Mouse (Mus musculus): ENCODE results near the gene Slc33a1. TPM values are rescaled to one million over a fixed set of nuclear protein-coding genes. Genes with fewer than 3 reads are reported as not detected.

Slc33a1 gene
- 11.8 and 12.3 TPM in 2 replicates for polyA plus RNA-seq (2016; fragmentation: Nextera tagmentation; extraction: Ambion mirVana)

DNA sequence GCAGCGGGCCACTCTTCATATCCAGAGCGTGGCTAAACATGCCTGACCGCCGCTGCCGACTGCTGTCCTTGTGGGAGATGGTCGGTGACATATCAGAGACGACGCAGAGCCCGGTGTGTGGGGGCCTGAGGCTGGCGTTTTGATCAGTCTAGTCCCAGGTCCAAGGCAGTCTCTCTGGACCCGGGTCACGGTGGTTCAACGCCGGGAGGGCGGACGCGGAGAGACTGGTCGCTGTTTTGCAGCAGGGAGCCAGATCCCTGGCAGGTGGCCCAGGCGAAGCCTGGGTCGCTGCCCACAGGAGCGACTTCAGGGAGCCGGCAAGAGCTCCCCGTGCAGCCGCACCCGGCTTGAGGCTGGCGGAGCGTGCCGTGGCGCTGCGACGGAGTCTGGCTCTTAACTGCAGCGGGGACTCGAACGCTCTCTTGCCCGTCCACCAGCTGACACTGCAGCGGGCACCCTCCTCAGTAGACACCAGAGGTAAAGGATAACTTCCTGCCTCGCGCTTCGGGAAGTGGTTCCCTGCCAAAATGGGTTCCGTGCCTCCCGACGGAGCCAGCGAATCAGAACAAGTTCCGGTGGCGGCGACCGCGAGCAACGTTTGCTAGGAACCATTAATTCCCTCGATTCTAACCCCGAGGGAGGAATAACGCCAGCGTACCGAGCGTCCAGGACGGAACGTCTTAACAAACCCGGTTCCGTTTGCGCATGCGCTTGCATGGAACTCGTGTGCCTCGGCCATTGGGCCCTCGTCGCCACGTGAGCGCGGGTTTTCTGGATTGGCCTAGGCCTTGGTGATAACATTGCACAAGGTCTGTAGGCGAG is at the start of gene Slc33a1:
Gene Slc33a1, minus strand, starts transcription at position 669 of the 822 bp plus-strand sequence.
- WGBS: under 1% methylated on average over 69 of the region's 69 CpGs
- Histone ChIP-seq H3K36me3 (no peaks in the 10 kb centered on the region), H3K9me3 (replicated peaks) (no peaks in the 10 kb centered on the region)

DNA sequence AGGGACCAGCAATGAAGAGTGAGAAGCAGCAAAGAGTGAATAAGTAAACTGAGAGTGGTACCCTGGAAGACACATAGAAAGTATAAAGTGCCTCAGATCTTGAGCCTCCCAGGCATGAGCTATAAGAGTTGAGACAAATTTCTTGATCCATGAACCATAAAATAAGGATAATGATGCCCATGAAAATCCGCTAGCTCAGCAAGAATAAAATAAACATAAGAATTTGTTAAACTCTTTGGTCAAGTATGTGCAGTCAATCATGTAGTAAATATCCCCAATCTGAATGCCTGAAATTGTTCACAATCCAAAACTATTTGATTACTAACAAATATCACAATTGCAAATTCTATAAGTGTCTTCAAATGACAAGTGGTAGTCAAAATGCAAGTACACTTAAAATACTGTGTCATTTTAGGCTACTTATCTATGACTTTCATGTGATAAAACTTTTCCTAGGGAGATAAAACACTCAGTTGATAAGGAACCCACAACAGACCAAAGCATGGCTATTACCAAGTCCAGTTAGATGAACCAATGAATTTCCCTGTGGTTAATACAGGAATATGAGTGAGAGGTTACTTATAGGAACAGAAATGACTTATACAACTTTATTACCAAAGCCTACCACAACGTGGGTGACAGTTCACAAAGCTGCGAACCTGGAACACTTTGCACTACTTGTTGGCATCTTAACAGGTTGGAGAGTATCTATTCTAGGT is 24.3 kb upstream of the Slc33a1 start:
- no peak for DNase-seq (ENCODE audit: low spot score)
- H3K36me3 ChIP-seq: peaks cover 97% of the 10 kb centered on the region
- no peak overlapping the region for H3K4me3 ChIP-seq
- no peak overlapping the region for H3K27ac ChIP-seq (replicated peaks)
- H3K9me3 ChIP-seq (replicated peaks): no peaks in the 10 kb centered on the region
- no peaks in the 10 kb centered on the region for H3K4me1 ChIP-seq
- WGBS: 96% methylated on average over 3 of the region's 3 CpGs
- H3K27me3 ChIP-seq (ENCODE audit: low read depth, poor library complexity, severe bottlenecking): no peaks in the 10 kb centered on the region

More for the DNA sequence above, at the start of gene Slc33a1:
- Histone ChIP-seq H3K4me3 (peak within 1 kb of the TSS; percentile 89), H3K4me1 (peaks cover 29% of the 10 kb centered on the region), H3K27me3 (ENCODE audit: low read depth, poor library complexity, severe bottlenecking) (peaks cover 13% of the 10 kb centered on the region), H3K27ac (replicated peaks) (peak within 1 kb of the TSS; percentile 88)
- peak; percentile 98 for DNase-seq (ENCODE audit: low spot score)

- Histone ChIP-seq H3K36me3 (peaks cover 96% of the 10 kb centered on the region), H3K4me1 (no peaks in the 10 kb centered on the region), H3K9me3 (replicated peaks) (no peaks in the 10 kb centered on the region), H3K27ac (replicated peaks) (no peak overlapping the region), H3K27me3 (ENCODE audit: low read depth, poor library complexity, severe bottlenecking) (no peaks in the 10 kb centered on the region), H3K4me3 (no peak overlapping the region)
- DNase-seq (ENCODE audit: low spot score): no peak
- 82% methylated on average over 1 of the region's 1 CpGs for WGBS
Measured at GRCm38 (mm10) chr3:63986656-63987055, 22.1 kb upstream of the Slc33a1 start.

- Histone ChIP-seq H3K27me3 (ENCODE audit: low read depth, poor library complexity, severe bottlenecking) (no peaks in the 10 kb centered on the region), H3K4me1 (peaks cover 21% of the 10 kb centered on the region), H3K4me3 (peak overlapping the region; percentile 91; the same call in 1 of the 2 replicates), H3K9me3 (replicated peaks) (no peaks in the 10 kb centered on the region), H3K27ac (replicated peaks) (no peak overlapping the region), H3K36me3 (peaks cover 35% of the 10 kb centered on the region)
- WGBS: 86% methylated on average over 4 of the region's 4 CpGs
- no peak for DNase-seq (ENCODE audit: low spot score)
Measured at GRCm38 (mm10) chr3:63977895-63978294, 13.3 kb upstream of the Slc33a1 start.

DNA sequence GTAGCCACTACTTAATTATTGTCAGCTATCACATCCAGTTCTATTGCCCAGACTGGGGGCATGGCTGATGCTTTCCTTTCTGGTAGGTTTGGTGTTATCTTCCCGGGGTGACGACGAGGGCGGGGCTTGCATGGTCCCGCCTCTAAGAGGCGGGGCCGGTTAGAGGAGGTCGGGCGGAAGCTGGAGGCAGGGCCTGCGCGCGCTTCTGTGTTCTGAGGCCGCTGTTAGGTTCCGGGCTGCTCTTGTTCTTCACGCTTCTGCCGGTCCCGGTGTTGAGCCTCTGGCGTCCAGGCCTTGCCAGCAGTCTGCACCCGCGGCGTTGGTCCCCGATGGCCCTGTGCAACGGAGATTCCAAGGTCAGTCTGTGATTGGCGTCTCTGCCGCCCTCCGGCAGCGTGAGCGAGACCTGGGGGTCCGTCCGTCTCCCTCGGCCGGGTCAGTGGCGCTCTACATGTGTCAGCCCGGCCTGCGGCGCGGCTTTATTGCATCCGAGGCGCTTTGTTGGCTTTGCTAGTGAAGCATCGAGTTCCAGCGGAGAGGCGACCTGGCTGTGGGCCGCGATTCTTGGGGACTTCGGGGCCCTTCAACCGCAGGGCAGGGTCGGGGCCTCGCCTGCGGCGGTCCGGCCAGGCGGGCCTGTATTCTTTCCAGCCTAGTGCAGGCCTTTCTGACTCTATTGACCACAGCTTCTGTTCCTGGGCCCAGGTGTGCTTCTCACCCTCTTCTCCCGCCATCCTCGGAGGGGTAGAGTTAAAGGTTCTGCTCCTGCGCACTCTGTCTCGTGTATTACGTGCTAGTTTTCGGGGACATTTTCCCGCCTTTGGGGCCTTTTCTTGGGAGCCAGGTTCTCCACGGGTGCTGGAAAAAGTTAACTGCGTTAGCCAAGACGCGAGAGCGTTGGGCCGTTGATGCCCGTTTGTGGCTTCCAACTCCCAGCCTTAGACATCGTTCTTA is 11.7 kb upstream of the Slc33a1 start, which contains the start of gene Gmps:
Gene Gmps, plus strand, starts transcription at position 152 of the 954 bp plus-strand sequence.
- Histone ChIP-seq H3K4me1 (peaks cover 21% of the 10 kb centered on the region), H3K9me3 (replicated peaks) (no peaks in the 10 kb centered on the region), H3K36me3 (peaks cover 20% of the 10 kb centered on the region), H3K4me3 (peak within 1 kb of the TSS; percentile 91), H3K27me3 (ENCODE audit: low read depth, poor library complexity, severe bottlenecking) (no peaks in the 10 kb centered on the region), H3K27ac (replicated peaks) (peak within 1 kb of the TSS; percentile 96)
- DNase-seq (ENCODE audit: low spot score): peak; percentile 92
- under 1% methylated on average over 67 of the region's 67 CpGs for WGBS

GRCm38 (mm10) chr3:63965929-63966328 is 1.4 kb upstream of the Slc33a1 start:
- no peak overlapping the region for H3K4me3 ChIP-seq
- no peaks in the 10 kb centered on the region for H3K9me3 ChIP-seq (replicated peaks)
- no peak overlapping the region for H3K27ac ChIP-seq (replicated peaks)
- H3K27me3 ChIP-seq (ENCODE audit: low read depth, poor library complexity, severe bottlenecking): peaks cover 13% of the 10 kb centered on the region
- peaks cover 29% of the 10 kb centered on the region for H3K4me1 ChIP-seq
- no peaks in the 10 kb centered on the region for H3K36me3 ChIP-seq
- 67% methylated on average over 2 of the region's 2 CpGs for WGBS
- no peak for DNase-seq (ENCODE audit: low spot score)

- Histone ChIP-seq H3K36me3 (no peaks in the 10 kb centered on the region), H3K9me3 (replicated peaks) (no peaks in the 10 kb centered on the region), H3K27me3 (ENCODE audit: low read depth, poor library complexity, severe bottlenecking) (peaks cover 13% of the 10 kb centered on the region), H3K4me3 (peak overlapping the region; percentile 89), H3K4me1 (peaks cover 29% of the 10 kb centered on the region), H3K27ac (replicated peaks) (peak overlapping the region; percentile 88)
- 80% methylated on average over 6 of the region's 6 CpGs for WGBS
- no peak for DNase-seq (ENCODE audit: low spot score)
Measured at GRCm38 (mm10) chr3:63964922-63965249, 318 bp upstream of the Slc33a1 start.

GRCm38 (mm10) chr3:63963421-63964099 is 1.0 kb downstream of the Slc33a1 start:
- WGBS: 12% methylated on average over 25 of the region's 25 CpGs
- Histone ChIP-seq H3K4me3 (peak overlapping the region; percentile 89), H3K9me3 (replicated peaks) (no peaks in the 10 kb centered on the region), H3K27me3 (ENCODE audit: low read depth, poor library complexity, severe bottlenecking) (peaks cover 13% of the 10 kb centered on the region), H3K27ac (replicated peaks) (peak overlapping the region; percentile 88), H3K4me1 (peaks cover 29% of the 10 kb centered on the region), H3K36me3 (no peaks in the 10 kb centered on the region)
- DNase-seq (ENCODE audit: low spot score): no peak

GRCm38 (mm10) chr3:63949837-63950236 is 14.7 kb downstream of the Slc33a1 start:
- Histone ChIP-seq H3K4me1 (no peaks in the 10 kb centered on the region), H3K4me3 (no peak overlapping the region), H3K27ac (replicated peaks) (no peak overlapping the region), H3K9me3 (replicated peaks) (no peaks in the 10 kb centered on the region), H3K27me3 (ENCODE audit: low read depth, poor library complexity, severe bottlenecking) (no peaks in the 10 kb centered on the region), H3K36me3 (peaks cover 8% of the 10 kb centered on the region; the same call in 1 of the 2 replicates)
- no peak for DNase-seq (ENCODE audit: low spot score)
- WGBS: 84% methylated on average over 3 of the region's 3 CpGs

DNA sequence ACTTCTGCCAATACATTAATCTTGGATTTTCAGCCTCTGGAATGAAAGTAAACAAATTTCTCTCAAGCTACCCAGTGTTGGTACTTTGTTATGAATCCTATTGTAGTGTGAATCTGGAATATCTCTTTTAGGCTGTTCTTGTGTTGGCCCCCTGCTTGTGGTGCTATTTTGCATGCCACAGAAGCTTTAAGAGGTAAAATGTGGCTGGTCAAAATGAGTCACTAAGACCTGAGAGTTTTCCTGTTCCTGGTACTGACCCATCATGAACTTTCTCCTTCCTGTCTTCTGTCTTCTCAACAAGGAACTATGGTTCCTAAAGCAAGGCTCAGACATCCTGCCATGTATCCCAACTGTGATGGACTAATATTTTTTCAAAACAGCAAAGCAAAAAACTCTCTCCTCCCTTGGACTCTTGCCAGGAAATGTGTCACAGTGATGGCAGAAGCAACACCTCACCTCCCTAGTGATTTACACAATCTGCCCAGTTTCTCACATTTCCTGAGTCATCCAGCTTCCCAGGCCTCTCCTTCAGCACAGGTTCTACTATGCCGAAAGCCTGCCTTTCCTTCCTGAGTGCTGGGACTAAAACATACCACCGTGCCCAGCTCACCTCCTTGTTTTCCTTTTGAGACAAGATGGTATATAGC is 23.2 kb downstream of the Slc33a1 start:
- Histone ChIP-seq H3K36me3 (peaks cover 15% of the 10 kb centered on the region), H3K27me3 (ENCODE audit: low read depth, poor library complexity, severe bottlenecking) (no peaks in the 10 kb centered on the region), H3K27ac (replicated peaks) (no peak overlapping the region), H3K4me1 (no peaks in the 10 kb centered on the region), H3K9me3 (replicated peaks) (no peaks in the 10 kb centered on the region), H3K4me3 (no peak overlapping the region)
- WGBS: 91% methylated on average over 2 of the region's 2 CpGs
- DNase-seq (ENCODE audit: low spot score): no peak

- Histone ChIP-seq H3K4me1 (no peaks in the 10 kb centered on the region), H3K27me3 (ENCODE audit: low read depth, poor library complexity, severe bottlenecking) (no peaks in the 10 kb centered on the region), H3K27ac (replicated peaks) (no peak overlapping the region), H3K4me3 (no peak overlapping the region), H3K9me3 (replicated peaks) (no peaks in the 10 kb centered on the region), H3K36me3 (peaks cover 8% of the 10 kb centered on the region)
- DNase-seq (ENCODE audit: low spot score): no peak
- WGBS: 91% methylated on average over 2 of the region's 2 CpGs
Measured at GRCm38 (mm10) chr3:63938928-63939327, 25.6 kb downstream of the Slc33a1 start.

Measured in midbrain, embryonic 10.5 days (tissue).